Mouse (Mus musculus): ENCODE results near the gene Pih1d2. TPM values are rescaled to one million over a fixed set of nuclear protein-coding genes. Genes with fewer than 3 reads are reported as not detected.
A peak's percentile ranks its signal among the peaks of the same experiment; 100 is the strongest.
"Not testable (repeated sequence)": the region's sequence is repeated elsewhere in the genome, so short reads cannot be mapped to it uniquely, and the experiment has no call there.

The Pih1d2 gene
- polyA plus RNA-seq, 1 experiment, result 2.5 TPM

- TF ChIP-seq POLR2A (IDR thresholded peaks at IDR 0.05; ENCODE audit: borderline replicate concordance, control insufficient read depth, low read depth, low read length), result peak; percentile 92
- TF ChIP-seq CTCF (IDR thresholded peaks at IDR 0.05; ENCODE audit: control insufficient read depth, insufficient read depth, low read length), result no peak
- peaks cover 6% of the 10 kb centered on the region for H3K4me1 ChIP-seq (ENCODE audit: control insufficient read depth, insufficient read depth, low read length)
- peak within 1 kb of the TSS; percentile 94 for H3K4me3 ChIP-seq (replicated peaks; ENCODE audit: control insufficient read depth, low read depth, low read length)
- under 1% methylated on average over 48 of the region's 48 CpGs for WGBS
- H3K27ac ChIP-seq (ENCODE audit: control insufficient read depth, insufficient read depth, low read depth, low read length, poor library complexity), result peak within 1 kb of the TSS; percentile 85
Measured at GRCm38 (mm10) chr9:50603189-50603997, 13.7 kb upstream of the Pih1d2 start, which contains the start of the genes Sdhd and Timm8b. Sdhd (minus strand) TSS chr9:50603812. Timm8b (plus strand) TSS chr9:50603910.

GRCm38 (mm10) chr9:50603998-50604324 is 13.2 kb upstream of the Pih1d2 start:
- Histone ChIP-seq H3K4me3 (replicated peaks; ENCODE audit: control insufficient read depth, low read depth, low read length) (peak overlapping the region; percentile 94), H3K4me1 (ENCODE audit: control insufficient read depth, insufficient read depth, low read length) (peaks cover 6% of the 10 kb centered on the region), H3K27ac (ENCODE audit: control insufficient read depth, insufficient read depth, low read depth, low read length, poor library complexity) (peak overlapping the region; percentile 85)
- TF ChIP-seq POLR2A (IDR thresholded peaks at IDR 0.05; ENCODE audit: borderline replicate concordance, control insufficient read depth, low read depth, low read length) (no peak), CTCF (IDR thresholded peaks at IDR 0.05; ENCODE audit: control insufficient read depth, insufficient read depth, low read length) (peak; percentile 43; the same call in 1 of the 2 replicates)
- WGBS, result under 1% methylated on average over 24 of the region's 24 CpGs

- TF ChIP-seq CTCF (IDR thresholded peaks at IDR 0.05; ENCODE audit: control insufficient read depth, insufficient read depth, low read length) (no peak), POLR2A (IDR thresholded peaks at IDR 0.05; ENCODE audit: borderline replicate concordance, control insufficient read depth, low read depth, low read length) (no peak)
- H3K4me3 ChIP-seq (replicated peaks; ENCODE audit: control insufficient read depth, low read depth, low read length), result peak overlapping the region; percentile 94
- H3K4me1 ChIP-seq (ENCODE audit: control insufficient read depth, insufficient read depth, low read length), result peaks cover 6% of the 10 kb centered on the region
- WGBS, result 3% methylated on average over 6 of the region's 6 CpGs
- peak overlapping the region; percentile 85 for H3K27ac ChIP-seq (ENCODE audit: control insufficient read depth, insufficient read depth, low read depth, low read length, poor library complexity)
Measured at GRCm38 (mm10) chr9:50604338-50604737, 12.8 kb upstream of the Pih1d2 start.

- no peak for TF ChIP-seq POLR2A (IDR thresholded peaks at IDR 0.05; ENCODE audit: borderline replicate concordance, control insufficient read depth, low read depth, low read length)
- TF ChIP-seq CTCF (IDR thresholded peaks at IDR 0.05; ENCODE audit: control insufficient read depth, insufficient read depth, low read length), result no peak
- H3K4me3 ChIP-seq (replicated peaks; ENCODE audit: control insufficient read depth, low read depth, low read length), result no peak overlapping the region
- WGBS, result 81% methylated on average over 4 of the region's 4 CpGs
Measured at GRCm38 (mm10) chr9:50612115-50612514, 5.0 kb upstream of the Pih1d2 start.

DNA sequence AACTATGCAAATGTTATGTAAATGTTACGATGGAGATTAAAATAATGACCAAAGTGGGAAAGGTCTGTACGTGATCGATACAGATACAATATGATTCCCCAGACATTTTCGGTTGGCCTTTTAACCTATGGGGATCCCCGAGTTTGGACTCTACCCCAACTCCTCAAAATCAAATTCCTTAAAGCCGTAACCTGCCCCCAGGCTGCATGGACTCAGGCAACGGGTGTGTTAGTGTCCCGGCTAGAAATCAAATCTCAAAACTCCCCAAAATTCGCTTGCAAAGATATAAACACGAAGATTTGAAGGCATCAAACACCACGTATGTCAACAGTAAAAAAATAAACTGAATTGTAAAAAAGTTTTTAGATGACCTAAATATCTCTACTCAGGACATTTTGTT is 960 bp upstream of the Pih1d2 start:
- Histone ChIP-seq H3K4me3 (replicated peaks; ENCODE audit: control insufficient read depth, low read depth, low read length) (peak overlapping the region; percentile 67), H3K4me1 (ENCODE audit: control insufficient read depth, insufficient read depth, low read length) (no peaks in the 10 kb centered on the region), H3K27ac (ENCODE audit: control insufficient read depth, insufficient read depth, low read depth, low read length, poor library complexity) (no peak overlapping the region)
- WGBS, result 33% methylated on average over 11 of the region's 11 CpGs
- TF ChIP-seq POLR2A (IDR thresholded peaks at IDR 0.05; ENCODE audit: borderline replicate concordance, control insufficient read depth, low read depth, low read length) (no peak), CTCF (IDR thresholded peaks at IDR 0.05; ENCODE audit: control insufficient read depth, insufficient read depth, low read length) (no peak)

More at GRCm38 (mm10) chr9:50612115-50612514, 5.0 kb upstream of the Pih1d2 start:
- Histone ChIP-seq H3K4me1 (ENCODE audit: control insufficient read depth, insufficient read depth, low read length) (no peaks in the 10 kb centered on the region), H3K27ac (ENCODE audit: control insufficient read depth, insufficient read depth, low read depth, low read length, poor library complexity) (no peak overlapping the region)

- no peaks in the 10 kb centered on the region for H3K4me1 ChIP-seq (ENCODE audit: control insufficient read depth, insufficient read depth, low read length)
- TF ChIP-seq CTCF (IDR thresholded peaks at IDR 0.05; ENCODE audit: control insufficient read depth, insufficient read depth, low read length) (no peak), POLR2A (IDR thresholded peaks at IDR 0.05; ENCODE audit: borderline replicate concordance, control insufficient read depth, low read depth, low read length) (no peak)
- H3K4me3 ChIP-seq (replicated peaks; ENCODE audit: control insufficient read depth, low read depth, low read length), result no peak overlapping the region
- WGBS, result 56% methylated on average over 9 of the region's 9 CpGs
- H3K27ac ChIP-seq (ENCODE audit: control insufficient read depth, insufficient read depth, low read depth, low read length, poor library complexity), result no peak overlapping the region
Measured at GRCm38 (mm10) chr9:50617794-50618330, 741 bp downstream of the Pih1d2 start.

- not testable (repeated sequence) for H3K4me1 ChIP-seq (ENCODE audit: control insufficient read depth, insufficient read depth, low read length); H3K4me3 ChIP-seq (replicated peaks; ENCODE audit: control insufficient read depth, low read depth, low read length); H3K27ac ChIP-seq (ENCODE audit: control insufficient read depth, insufficient read depth, low read depth, low read length, poor library complexity)
- 86% methylated on average over 6 of the region's 8 CpGs for WGBS
Measured at GRCm38 (mm10) chr9:50630903-50631302, 13.8 kb downstream of the Pih1d2 start.

GRCm38 (mm10) chr9:50632016-50632688 is 15.0 kb downstream of the Pih1d2 start:
- TF ChIP-seq CTCF (IDR thresholded peaks at IDR 0.05; ENCODE audit: control insufficient read depth, insufficient read depth, low read length) (no peak), POLR2A (IDR thresholded peaks at IDR 0.05; ENCODE audit: borderline replicate concordance, control insufficient read depth, low read depth, low read length) (no peak)
- no peak overlapping the region for H3K27ac ChIP-seq (ENCODE audit: control insufficient read depth, insufficient read depth, low read depth, low read length, poor library complexity)
- no peak overlapping the region for H3K4me3 ChIP-seq (replicated peaks; ENCODE audit: control insufficient read depth, low read depth, low read length)
- WGBS, result 80% methylated on average over 6 of the region's 6 CpGs
- H3K4me1 ChIP-seq (ENCODE audit: control insufficient read depth, insufficient read depth, low read length), result no peaks in the 10 kb centered on the region

All from bone marrow, adult 2 months (tissue).